Mouse (Mus musculus): ENCODE data around the gene Pepd. TPM values are rescaled to one million over a fixed set of nuclear protein-coding genes. Genes with fewer than 3 reads are reported as not detected.
A peak's percentile ranks its signal among the peaks of the same experiment; 100 is the strongest.

The Pepd gene
- total and polyA plus RNA-seq, 3 experiments, result 24.6 to 38.9 (median 26.6) TPM

- H3K27ac ChIP-seq, result no peak overlapping the region; the same call in 1 of the 2 replicates
- 66% methylated on average over 9 of the region's 9 CpGs for WGBS
- H3K4me3 ChIP-seq, result no peak overlapping the region
- no peaks in the 10 kb centered on the region for H3K36me3 ChIP-seq (ENCODE audit: control insufficient read depth, insufficient read depth, low read length)
- no peaks in the 10 kb centered on the region for H3K27me3 ChIP-seq (ENCODE audit: control insufficient read depth, insufficient read depth, low read length)
- TF ChIP-seq CTCF (IDR thresholded peaks at IDR 0.05) (no peak), POLR2A (IDR thresholded peaks at IDR 0.05; ENCODE audit: insufficient read depth, low read depth, low read length) (no peak), EP300 (IDR thresholded peaks at IDR 0.05; ENCODE audit: insufficient read depth, low read depth, low read length) (no peak)
- peaks cover 4% of the 10 kb centered on the region for H3K4me1 ChIP-seq (ENCODE audit: control insufficient read depth, insufficient read depth, low read length)
- no peak for DNase-seq
- intact Hi-C loops (cut with DNase I), result loop anchor here (2.0 kb wide), 3 partner anchors 15 to 237 kb away; no protein-coding TSS in a partner anchor
- H3K79me2 ChIP-seq (replicated peaks; ENCODE audit: control insufficient read depth, insufficient read depth, low read length), result no peaks in the 10 kb centered on the region
- no peak overlapping the region for H3K9ac ChIP-seq (ENCODE audit: low read depth, low read length)
These were observed 115.7 kb downstream of the Pepd start for GRCm38 (mm10) chr7:35027801-35028420.

- H3K4me3 ChIP-seq, result no peak overlapping the region
- H3K4me1 ChIP-seq (ENCODE audit: control insufficient read depth, insufficient read depth, low read length), result peaks cover 4% of the 10 kb centered on the region
- no peak overlapping the region for H3K9ac ChIP-seq (ENCODE audit: low read depth, low read length)
- TF ChIP-seq EP300 (IDR thresholded peaks at IDR 0.05; ENCODE audit: insufficient read depth, low read depth, low read length) (no peak), CTCF (IDR thresholded peaks at IDR 0.05) (no peak), POLR2A (IDR thresholded peaks at IDR 0.05; ENCODE audit: insufficient read depth, low read depth, low read length) (no peak)
- intact Hi-C loops (cut with DNase I), result no loop called here
- H3K27me3 ChIP-seq (ENCODE audit: control insufficient read depth, insufficient read depth, low read length), result no peaks in the 10 kb centered on the region
- no peak overlapping the region for H3K27ac ChIP-seq
- H3K79me2 ChIP-seq (replicated peaks; ENCODE audit: control insufficient read depth, insufficient read depth, low read length), result no peaks in the 10 kb centered on the region
- no peaks in the 10 kb centered on the region for H3K36me3 ChIP-seq (ENCODE audit: control insufficient read depth, insufficient read depth, low read length)
- no peak for DNase-seq
- 61% methylated on average over 16 of the region's 16 CpGs for WGBS
These were observed 116.4 kb downstream of the Pepd start for GRCm38 (mm10) chr7:35028559-35028958.

- no peak overlapping the region for H3K27ac ChIP-seq
- 81% methylated on average over 5 of the region's 5 CpGs for WGBS
- no peak for TF ChIP-seq CTCF (IDR thresholded peaks at IDR 0.05)
- no peak for TF ChIP-seq EP300 (IDR thresholded peaks at IDR 0.05; ENCODE audit: insufficient read depth, low read depth, low read length)
- no peak for TF ChIP-seq POLR2A (IDR thresholded peaks at IDR 0.05; ENCODE audit: insufficient read depth, low read depth, low read length)
- no peak overlapping the region for H3K9ac ChIP-seq (ENCODE audit: low read depth, low read length)
- no peaks in the 10 kb centered on the region for H3K27me3 ChIP-seq (ENCODE audit: control insufficient read depth, insufficient read depth, low read length)
- no peak for DNase-seq
- H3K4me3 ChIP-seq, result no peak overlapping the region
- H3K79me2 ChIP-seq (replicated peaks; ENCODE audit: control insufficient read depth, insufficient read depth, low read length), result no peaks in the 10 kb centered on the region
- H3K36me3 ChIP-seq (ENCODE audit: control insufficient read depth, insufficient read depth, low read length), result no peaks in the 10 kb centered on the region
- intact Hi-C loops (cut with DNase I), result no loop called here
- peaks cover 4% of the 10 kb centered on the region for H3K4me1 ChIP-seq (ENCODE audit: control insufficient read depth, insufficient read depth, low read length)
These were observed 117.0 kb downstream of the Pepd start for GRCm38 (mm10) chr7:35029228-35029627.

GRCm38 (mm10) chr7:35029648-35030047, 117.5 kb downstream of the Pepd start:
- Histone ChIP-seq H3K27me3 (ENCODE audit: control insufficient read depth, insufficient read depth, low read length) (no peaks in the 10 kb centered on the region), H3K9ac (ENCODE audit: low read depth, low read length) (no peak overlapping the region), H3K4me3 (no peak overlapping the region), H3K4me1 (ENCODE audit: control insufficient read depth, insufficient read depth, low read length) (peaks cover 4% of the 10 kb centered on the region), H3K27ac (no peak overlapping the region), H3K36me3 (ENCODE audit: control insufficient read depth, insufficient read depth, low read length) (no peaks in the 10 kb centered on the region), H3K79me2 (replicated peaks; ENCODE audit: control insufficient read depth, insufficient read depth, low read length) (no peaks in the 10 kb centered on the region)
- intact Hi-C loops (cut with DNase I), result no loop called here
- no peak for TF ChIP-seq CTCF (IDR thresholded peaks at IDR 0.05)
- no peak for TF ChIP-seq POLR2A (IDR thresholded peaks at IDR 0.05; ENCODE audit: insufficient read depth, low read depth, low read length)
- TF ChIP-seq EP300 (IDR thresholded peaks at IDR 0.05; ENCODE audit: insufficient read depth, low read depth, low read length), result no peak
- DNase-seq, result no peak
- 95% methylated on average over 3 of the region's 3 CpGs for WGBS

- H3K27me3 ChIP-seq (ENCODE audit: control insufficient read depth, insufficient read depth, low read length), result no peaks in the 10 kb centered on the region
- no peak overlapping the region for H3K9ac ChIP-seq (ENCODE audit: low read depth, low read length)
- no peak overlapping the region for H3K4me3 ChIP-seq
- WGBS, result 83% methylated on average over 6 of the region's 6 CpGs
- intact Hi-C loops (cut with DNase I), result no loop called here
- H3K79me2 ChIP-seq (replicated peaks; ENCODE audit: control insufficient read depth, insufficient read depth, low read length), result no peaks in the 10 kb centered on the region
- TF ChIP-seq EP300 (IDR thresholded peaks at IDR 0.05; ENCODE audit: insufficient read depth, low read depth, low read length) (no peak), CTCF (IDR thresholded peaks at IDR 0.05) (no peak), POLR2A (IDR thresholded peaks at IDR 0.05; ENCODE audit: insufficient read depth, low read depth, low read length) (no peak)
- no peak for DNase-seq
- H3K36me3 ChIP-seq (ENCODE audit: control insufficient read depth, insufficient read depth, low read length), result no peaks in the 10 kb centered on the region
- H3K27ac ChIP-seq, result no peak overlapping the region
- peaks cover 11% of the 10 kb centered on the region for H3K4me1 ChIP-seq (ENCODE audit: control insufficient read depth, insufficient read depth, low read length)
These were observed 118.4 kb downstream of the Pepd start for GRCm38 (mm10) chr7:35030567-35030966.

- H3K4me1 ChIP-seq (ENCODE audit: control insufficient read depth, insufficient read depth, low read length), result peaks cover 20% of the 10 kb centered on the region
- DNase-seq, result peak; percentile 41 to 47
- no peaks in the 10 kb centered on the region for H3K36me3 ChIP-seq (ENCODE audit: control insufficient read depth, insufficient read depth, low read length)
- H3K27me3 ChIP-seq (ENCODE audit: control insufficient read depth, insufficient read depth, low read length), result no peaks in the 10 kb centered on the region
- no peaks in the 10 kb centered on the region for H3K79me2 ChIP-seq (replicated peaks; ENCODE audit: control insufficient read depth, insufficient read depth, low read length)
- TF ChIP-seq EP300 (IDR thresholded peaks at IDR 0.05; ENCODE audit: insufficient read depth, low read depth, low read length), result 0 out of 2 replicates have a peak, but pooled peaks have one; percentile 22
- no peak for TF ChIP-seq POLR2A (IDR thresholded peaks at IDR 0.05; ENCODE audit: insufficient read depth, low read depth, low read length)
- no peak overlapping the region for H3K9ac ChIP-seq (ENCODE audit: low read depth, low read length)
- peak overlapping the region; percentile 43; the same call in 1 of the 2 replicates for H3K27ac ChIP-seq
- 30% methylated on average over 6 of the region's 6 CpGs for WGBS
- H3K4me3 ChIP-seq, result no peak overlapping the region
- intact Hi-C loops (cut with DNase I), result no loop called here
These were observed 123.0 kb downstream of the Pepd start for GRCm38 (mm10) chr7:35035141-35035553.

Measured in heart, adult 2 months (tissue).